Comparison of ENCODE assay signal across 8 mouse cellular contexts in genomic region chr11:48852624-48853473, GRCm38 (mm10). TPM values are rescaled to one million over a fixed set of nuclear protein-coding genes. Genes with fewer than 3 reads are reported as not detected.
DNase-seq lines count a peak whose midpoint lies in the region; ATAC-seq and TF ChIP-seq lines count a peak whose summit lies in the region.

No protein-coding gene starts in this region.

- peaks cover 3% of the 10 kb centered on the region for H3K36me3 ChIP-seq in spleen, adult 2 months (ENCODE audit: control insufficient read depth, insufficient read depth, low read length)
- H3K36me3 ChIP-seq in limb, embryonic 13.5 days: no peaks in the 10 kb centered on the region
- no peaks in the 10 kb centered on the region for H3K36me3 ChIP-seq in stomach, embryonic 14.5 days (ENCODE audit: control insufficient read depth, insufficient read depth, low read length)

- peak overlapping the region; percentile 57 for H3K4me3 ChIP-seq in spleen, adult 2 months (ENCODE audit: extremely low read depth, insufficient read depth, insufficient read length)
- peak overlapping the region; percentile 55 for H3K4me3 ChIP-seq in limb, embryonic 13.5 days
- H3K4me3 ChIP-seq in stomach, embryonic 14.5 days (ENCODE audit: low read depth, low read length): peak overlapping the region; percentile 61

- peak overlapping the region; percentile 87 for H3K4me2 ChIP-seq in limb, embryonic 13.5 days (replicated peaks)
- peak overlapping the region; percentile 75 for H3K4me2 ChIP-seq in stomach, embryonic 14.5 days (replicated peaks; ENCODE audit: low read depth, low read length)

- no peaks in the 10 kb centered on the region for H3K9me3 ChIP-seq in limb, embryonic 13.5 days
- no peaks in the 10 kb centered on the region for H3K9me3 ChIP-seq in stomach, embryonic 14.5 days (ENCODE audit: control insufficient read depth, low read depth, low read length)

- H3K27me3 ChIP-seq in spleen, adult 2 months (ENCODE audit: control insufficient read depth, insufficient read depth, low read length): no peaks in the 10 kb centered on the region
- H3K27me3 ChIP-seq in limb, embryonic 13.5 days: peaks cover 20% of the 10 kb centered on the region
- no peaks in the 10 kb centered on the region for H3K27me3 ChIP-seq in stomach, embryonic 14.5 days (ENCODE audit: control insufficient read depth, insufficient read depth, low read length)

- WGBS in spleen, adult 2 months: 13% methylated on average over 23 of the region's 23 CpGs
- 8% methylated on average over 23 of the region's 23 CpGs for WGBS in limb, embryonic 13.5 days
- WGBS in stomach, embryonic 14.5 days: 10% methylated on average over 23 of the region's 23 CpGs

- peak; percentile 16; the same call in 1 of the 2 replicates for ATAC-seq in limb, embryonic 13.5 days (ENCODE audit: low FRiP score, low read depth)
- ATAC-seq in stomach, embryonic 14.5 days (ENCODE audit: insufficient number of reproducible peaks, insufficient read depth, low FRiP score, low read depth): peak; percentile 2; the same call in 1 of the 2 replicates

- DNase-seq in cerebellum, adult 9-10 months: peak; percentile 60
- DNase-seq in cerebellum, adult 11 months: no peak
- no peak for DNase-seq in spleen, adult 2 months (ENCODE audit: low read depth in 1 of 2, low spot score in 2 of 2)
- no peak for DNase-seq in spleen, postnatal 36 days (ENCODE audit: low spot score in 2 of 2)
- no peak for DNase-seq in urinary bladder, postnatal 10 days (ENCODE audit: low spot score)
- DNase-seq in kidney, adult 18-20 months: no peak

- no peak for TF ChIP-seq POLR2A in spleen, adult 2 months (IDR thresholded peaks at IDR 0.05; ENCODE audit: low read depth, low read length)

- H3K9ac ChIP-seq in limb, embryonic 13.5 days: peak overlapping the region; percentile 59
- H3K9ac ChIP-seq in stomach, embryonic 14.5 days (replicated peaks; ENCODE audit: low read depth, low read length): 0 out of 2 replicates have a peak overlapping the region, but pooled peaks have one; percentile 30

- peak overlapping the region; percentile 46; the same call in 1 of the 2 replicates for H3K27ac ChIP-seq in spleen, adult 2 months (ENCODE audit: insufficient read depth, low read length)
- no peak overlapping the region for H3K27ac ChIP-seq in limb, embryonic 13.5 days
- no peak overlapping the region for H3K27ac ChIP-seq in stomach, embryonic 14.5 days (ENCODE audit: low read length)

- peaks cover 12% of the 10 kb centered on the region; the same call in 1 of the 2 replicates for H3K4me1 ChIP-seq in spleen, adult 2 months (ENCODE audit: control insufficient read depth, insufficient read depth, insufficient read length)
- H3K4me1 ChIP-seq in limb, embryonic 13.5 days: peaks cover 23% of the 10 kb centered on the region
- peaks cover 9% of the 10 kb centered on the region; the same call in 1 of the 2 replicates for H3K4me1 ChIP-seq in stomach, embryonic 14.5 days (ENCODE audit: control insufficient read depth, insufficient read depth, low read length)

- TF ChIP-seq CTCF in spleen, adult 2 months (IDR thresholded peaks at IDR 0.05; ENCODE audit: extremely low read depth, insufficient read depth, insufficient read length, insufficient replicate concordance): no peak

RNA-seq across cellular contexts. Expression of gene Irgm1, which starts 18.6 kb away (rescaled TPM):
- 10.6 and 13.0 TPM in 2 replicates for polyA plus RNA-seq in spleen, adult 2 months (2012; rRNA removed)
- polyA plus RNA-seq in limb, embryonic 13.5 days (2015; fragmentation: Nextera tagmentation; extraction: Ambion mirVana): 4.6 and 5.4 TPM in 2 replicates
- polyA plus RNA-seq in stomach, embryonic 14.5 days (2014; fragmentation: Nextera tagmentation; extraction: Ambion mirVana): 12.9 and 13.2 TPM in 2 replicates

RNA-seq across cellular contexts. Expression of gene Gm12184, which starts 26.4 kb away (rescaled TPM):
- polyA plus RNA-seq in spleen, adult 2 months (2012; rRNA removed): 3.9 and 6.1 TPM in 2 replicates
- polyA plus RNA-seq in limb, embryonic 13.5 days (2015; fragmentation: Nextera tagmentation; extraction: Ambion mirVana): 3.1 and 4.9 TPM in 2 replicates
- polyA plus RNA-seq in stomach, embryonic 14.5 days (2014; fragmentation: Nextera tagmentation; extraction: Ambion mirVana): 4.5 and 4.9 TPM in 2 replicates

RNA-seq across cellular contexts. Expression of gene Trim7, which starts 26.9 kb away (rescaled TPM):
- polyA plus RNA-seq in spleen, adult 2 months (2012; rRNA removed): 53.6 and 63.6 TPM in 2 replicates
- 1.0 and 1.2 TPM in 2 replicates for polyA plus RNA-seq in limb, embryonic 13.5 days (2015; fragmentation: Nextera tagmentation; extraction: Ambion mirVana)
- polyA plus RNA-seq in stomach, embryonic 14.5 days (2014; fragmentation: Nextera tagmentation; extraction: Ambion mirVana): 1.4 and 2.1 TPM in 2 replicates

RNA-seq across cellular contexts. Expression of gene Trim41, which starts 35.7 kb away (rescaled TPM):
- 24.4 and 24.7 TPM in 2 replicates for polyA plus RNA-seq in spleen, adult 2 months (2012; rRNA removed)
- polyA plus RNA-seq in limb, embryonic 13.5 days (2015; fragmentation: Nextera tagmentation; extraction: Ambion mirVana): 7.8 and 8.7 TPM in 2 replicates
- polyA plus RNA-seq in stomach, embryonic 14.5 days (2014; fragmentation: Nextera tagmentation; extraction: Ambion mirVana): 5.8 and 6.2 TPM in 2 replicates

RNA-seq across cellular contexts. Expression of gene Gm5431, which starts 49.2 kb away (rescaled TPM):
- 0.36 and 0.37 TPM in 2 replicates for polyA plus RNA-seq in spleen, adult 2 months (2012; rRNA removed)
- polyA plus RNA-seq in limb, embryonic 13.5 days (2015; fragmentation: Nextera tagmentation; extraction: Ambion mirVana): 0.10 and 0.13 TPM in 2 replicates
- polyA plus RNA-seq in stomach, embryonic 14.5 days (2014; fragmentation: Nextera tagmentation; extraction: Ambion mirVana): 0.12 and 0.28 TPM in 2 replicates

Comparison
In these comparisons a context has a peak if more than half of its experiments do, and no peak if none do; other contexts are left out.
1. RNA of gene Trim7, which starts 26.9 kb away (polyA plus RNA-seq): 53.6 to 63.6 TPM in spleen, adult 2 months; 1.4 to 2.1 TPM in stomach, embryonic 14.5 days and 1.0 to 1.2 TPM in limb, embryonic 13.5 days; every median in the first group is over 10 times any median in the second.
2. Peak in every context shown above with its lines, with median percentiles within 50 percentile points of each other: H3K4me3 ChIP-seq.